Mouse (Mus musculus): ENCODE measurements around the gene Dkkl1.

DNA sequence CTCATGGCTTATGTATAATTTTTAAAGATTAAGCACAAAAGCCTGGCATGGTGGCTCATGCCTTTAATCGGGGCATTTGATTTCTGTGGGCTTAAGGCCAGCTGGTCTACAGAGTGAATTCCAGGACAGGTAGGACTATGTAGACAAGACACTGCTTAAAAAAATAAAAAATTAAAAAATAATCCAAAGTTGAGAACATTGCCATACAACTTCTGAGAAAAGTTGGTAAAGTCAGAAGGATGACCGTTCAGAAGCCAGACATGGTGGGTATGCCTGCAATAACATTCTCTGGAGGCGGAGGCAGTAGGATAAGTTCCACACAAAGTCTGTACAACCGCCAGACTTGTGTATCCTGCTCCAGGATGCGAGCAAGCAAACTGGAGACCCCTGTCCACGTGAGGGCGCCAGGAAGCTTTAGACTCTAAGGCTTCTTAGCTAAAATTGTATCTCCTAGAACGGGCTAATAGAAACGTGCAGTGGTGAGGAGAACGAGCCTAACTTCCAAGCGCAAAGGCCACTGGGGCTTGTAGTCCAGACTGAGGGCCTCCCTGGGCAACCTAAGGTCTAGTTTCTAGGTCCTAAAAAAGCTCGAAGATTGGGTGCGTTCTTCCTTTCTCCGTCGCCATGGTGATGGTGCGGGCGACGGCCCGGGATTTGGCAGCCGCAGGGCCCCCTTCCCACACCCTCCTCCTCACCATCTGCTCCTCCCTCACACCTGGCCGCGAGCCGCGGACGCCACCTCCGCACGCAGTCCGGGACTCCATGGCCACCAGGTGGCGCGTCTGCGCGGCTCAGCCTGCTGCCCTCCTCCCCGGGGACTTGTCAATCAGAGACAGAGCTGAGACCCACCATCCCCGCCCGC lies 50.1 kb downstream of the Dkkl1 start:
- TF ChIP-seq CTCF (conservative IDR thresholded peaks at IDR 0.05; ENCODE audit: low read length) (peak; percentile 15), POU5F1 (IDR thresholded peaks at IDR 0.05; ENCODE audit: borderline replicate concordance, low read length) (no peak)
